Mouse (Mus musculus) embryonic facial prominence, embryonic 14.5 days (tissue): Measurements from ENCODE around the gene Ccdc122. TPM values are rescaled to one million over a fixed set of nuclear protein-coding genes. Genes with fewer than 3 reads are reported as not detected.

Experiments
- ATAC-seq: fragments of 200-750 bp; cut with Nextera tagmentation; 2 replicates; pipeline ENCODE4 v1.8.0; 2017; ENCODE audit warnings: low read depth, moderate number of reproducible peaks, moderate TSS enrichment
- DNase-seq: peaks from one replicate; pipeline ENCODE4 v3.0.0-alpha.2; 2015; ENCODE audit warnings: low spot score
- H3K27ac ChIP-seq: fragments of 300-500 bp; sonication (generic); replicated peaks from 2 replicates; pipeline ENCODE4 v1.5.1; 2014; ENCODE audit warnings: low read depth, mild to moderate bottlenecking, low read length, moderate library complexity
- H3K27me3 ChIP-seq: fragments of 300-500 bp; sonication (generic); replicated peaks from 2 replicates; pipeline ENCODE4 v1.6.1; 2014; ENCODE audit warnings: low read length; ENCODE audit not compliant: control insufficient read depth, insufficient read depth
- H3K36me3 ChIP-seq: fragments of 300-500 bp; sonication (generic); 2 replicates; pipeline ENCODE4 v1.6.1; 2014; ENCODE audit warnings: low read length, mixed read lengths; ENCODE audit not compliant: control insufficient read depth, insufficient read depth
- H3K4me1 ChIP-seq: fragments of 300-500 bp; sonication (generic); 2 replicates; pipeline ENCODE4 v1.6.1; 2014; ENCODE audit warnings: antibody characterized with exemption, low read length; ENCODE audit not compliant: control insufficient read depth, insufficient read depth
- H3K4me2 ChIP-seq: fragments of 300-500 bp; sonication (generic); 2 replicates; pipeline ENCODE4 v1.6.1; 2014; ENCODE audit warnings: low read depth, mild to moderate bottlenecking, low read length, moderate library complexity, mixed read lengths
- H3K4me3 ChIP-seq: fragments of 300-500 bp; sonication (generic); 2 replicates; pipeline ENCODE4 v1.5.1; 2014; ENCODE audit warnings: low read depth, mild to moderate bottlenecking, low read length
- H3K9ac ChIP-seq: fragments of 300-500 bp; sonication (generic); 2 replicates; pipeline ENCODE4 v1.6.1; 2014; ENCODE audit warnings: low read depth, mild to moderate bottlenecking, low read length, moderate library complexity, mixed read lengths
- H3K9me3 ChIP-seq: fragments of 300-500 bp; sonication (generic); 2 replicates; pipeline ENCODE4 v1.6.1; 2016; ENCODE audit warnings: low read length; ENCODE audit not compliant: control insufficient read depth
- WGBS: fragments of 180-500 bp; shearing (Covaris S2); extraction: QIAGEN DNeasy Blood & Tissue Kit; methylation state at CpG from one replicate; pipeline ENCODE4 v1.1.7; 2014; 5-methylcytosine and 5-hydroxymethylcytosine counted together
- polyA plus RNA-seq: library from polyadenylated mRNA; unstranded; fragments of >200 nt; fragmentation: Nextera tagmentation; extraction: Ambion mirVana; gene quantifications from 2 replicates; pipeline ENCODE4 v1.2.1, GENCODE M21; 2014

Ccdc122 gene
- polyA plus RNA-seq, 1 experiment from 2014 or later, result 4.4 TPM

GRCm38 (mm10) chr14:77024499-77024898 is 12.1 kb upstream of the Ccdc122 start:
- H3K27me3 ChIP-seq, result no peaks in the 10 kb centered on the region
- 86% methylated on average over 3 of the region's 3 CpGs for WGBS
- ATAC-seq, result no peak

GRCm38 (mm10) chr14:77029319-77030054 is 7.1 kb upstream of the Ccdc122 start:
- H3K27me3 ChIP-seq, result no peaks in the 10 kb centered on the region
- H3K4me3 ChIP-seq, result no peak overlapping the region
- no peak overlapping the region; the same call in 1 of the 2 replicates for H3K27ac ChIP-seq
- WGBS, result 38% methylated on average over 5 of the region's 5 CpGs
- ATAC-seq (0 out of 2 replicates have a peak, but pooled peaks have one; percentile 80), DNase-seq (peak; percentile 55)
- no peak overlapping the region for H3K9ac ChIP-seq
- H3K4me1 ChIP-seq, result no peaks in the 10 kb centered on the region
- H3K9me3 ChIP-seq, result no peaks in the 10 kb centered on the region
- no peak overlapping the region for H3K4me2 ChIP-seq
- 0 out of 2 replicates have a peak, but pooled peaks cover 3% of the 10 kb centered on the region for H3K36me3 ChIP-seq

More at GRCm38 (mm10) chr14:77024499-77024898, 12.1 kb upstream of the Ccdc122 start:
- peak; percentile 16 for DNase-seq
- Histone ChIP-seq H3K27ac (no peak overlapping the region), H3K9me3 (no peaks in the 10 kb centered on the region), H3K36me3 (0 out of 2 replicates have a peak, but pooled peaks cover 3% of the 10 kb centered on the region), H3K4me2 (no peak overlapping the region), H3K9ac (no peak overlapping the region), H3K4me3 (no peak overlapping the region), H3K4me1 (no peaks in the 10 kb centered on the region)

- H3K4me3 ChIP-seq, result no peak overlapping the region
These were observed 5.8 kb upstream of the Ccdc122 start for GRCm38 (mm10) chr14:77030808-77031207.

GRCm38 (mm10) chr14:77032433-77032832 is 4.1 kb upstream of the Ccdc122 start:
- Histone ChIP-seq H3K27me3 (no peaks in the 10 kb centered on the region), H3K9ac (no peak overlapping the region), H3K9me3 (no peaks in the 10 kb centered on the region), H3K36me3 (0 out of 2 replicates have a peak, but pooled peaks cover 3% of the 10 kb centered on the region), H3K4me2 (no peak overlapping the region), H3K4me1 (peaks cover 7% of the 10 kb centered on the region; the same call in 1 of the 2 replicates), H3K4me3 (no peak overlapping the region), H3K27ac (no peak overlapping the region)
- 69% methylated on average over 5 of the region's 5 CpGs for WGBS
- DNase-seq (peak; percentile 41), ATAC-seq (no peak)

More at GRCm38 (mm10) chr14:77030808-77031207, 5.8 kb upstream of the Ccdc122 start:
- Histone ChIP-seq H3K9ac (no peak overlapping the region), H3K4me1 (no peaks in the 10 kb centered on the region), H3K27me3 (no peaks in the 10 kb centered on the region), H3K36me3 (0 out of 2 replicates have a peak, but pooled peaks cover 3% of the 10 kb centered on the region), H3K4me2 (no peak overlapping the region), H3K9me3 (no peaks in the 10 kb centered on the region), H3K27ac (no peak overlapping the region)
- ATAC-seq (no peak), DNase-seq (no peak)
- WGBS, result 86% methylated on average over 5 of the region's 5 CpGs

GRCm38 (mm10) chr14:77033391-77033790 is 3.2 kb upstream of the Ccdc122 start:
- Histone ChIP-seq H3K27me3 (no peaks in the 10 kb centered on the region), H3K36me3 (0 out of 2 replicates have a peak, but pooled peaks cover 3% of the 10 kb centered on the region), H3K4me2 (no peak overlapping the region), H3K4me3 (no peak overlapping the region), H3K9me3 (no peaks in the 10 kb centered on the region), H3K9ac (no peak overlapping the region), H3K4me1 (peaks cover 8% of the 10 kb centered on the region; the same call in 1 of the 2 replicates), H3K27ac (no peak overlapping the region)
- DNase-seq, result no peak
- WGBS, result 92% methylated on average over 3 of the region's 3 CpGs
- ATAC-seq, result no peak

GRCm38 (mm10) chr14:77034175-77034915 is 2.2 kb upstream of the Ccdc122 start:
- no peak overlapping the region for H3K9ac ChIP-seq
- peak; percentile 30 for DNase-seq
- H3K36me3 ChIP-seq, result no peaks in the 10 kb centered on the region
- H3K4me3 ChIP-seq, result no peak overlapping the region
- H3K27ac ChIP-seq, result no peak overlapping the region
- H3K4me2 ChIP-seq, result no peak overlapping the region
- H3K9me3 ChIP-seq, result no peaks in the 10 kb centered on the region
- no peak for ATAC-seq
- H3K27me3 ChIP-seq, result no peaks in the 10 kb centered on the region
- peaks cover 8% of the 10 kb centered on the region; the same call in 1 of the 2 replicates for H3K4me1 ChIP-seq
- 59% methylated on average over 7 of the region's 7 CpGs for WGBS

GRCm38 (mm10) chr14:77034970-77035369 is 1.6 kb upstream of the Ccdc122 start:
- no peaks in the 10 kb centered on the region for H3K9me3 ChIP-seq
- ATAC-seq (no peak), DNase-seq (no peak)
- H3K4me1 ChIP-seq, result peaks cover 8% of the 10 kb centered on the region; the same call in 1 of the 2 replicates
- no peak overlapping the region for H3K27ac ChIP-seq
- H3K36me3 ChIP-seq, result no peaks in the 10 kb centered on the region
- WGBS, result 79% methylated on average over 8 of the region's 8 CpGs
- no peak overlapping the region for H3K9ac ChIP-seq
- no peaks in the 10 kb centered on the region for H3K27me3 ChIP-seq
- no peak overlapping the region for H3K4me2 ChIP-seq
- H3K4me3 ChIP-seq, result no peak overlapping the region

- DNase-seq (no peak), ATAC-seq (no peak)
- Histone ChIP-seq H3K27me3 (no peaks in the 10 kb centered on the region), H3K27ac (no peak overlapping the region), H3K4me3 (peak overlapping the region; percentile 66), H3K4me2 (peak overlapping the region; percentile 90), H3K9ac (no peak overlapping the region), H3K4me1 (peaks cover 8% of the 10 kb centered on the region; the same call in 1 of the 2 replicates), H3K36me3 (no peaks in the 10 kb centered on the region), H3K9me3 (no peaks in the 10 kb centered on the region)
- 71% methylated on average over 5 of the region's 5 CpGs for WGBS
These were observed 758 bp downstream of the Ccdc122 start for GRCm38 (mm10) chr14:77037330-77037729.
